Mouse (Mus musculus) brain, embryonic 14.5 days (tissue): ENCODE data around the gene 6430571L13Rik.
A peak's percentile ranks its signal among the peaks of the same experiment; 100 is the strongest.

ENCODE experiments used
- CTCF ChIP-seq: fragments of 200-500 bp; IDR thresholded peaks from 2 replicates; pipeline ENCODE4 v1.5.1; 2012; ENCODE audit warnings: inconsistent platforms, mild to moderate bottlenecking, moderate library complexity, borderline replicate concordance; ENCODE audit not compliant: insufficient read depth, insufficient read length; ENCODE audit errors: extremely low read depth
- POLR2A ChIP-seq: fragments of 200-500 bp; IDR thresholded peaks from 2 replicates; pipeline ENCODE4 v1.6.1; 2012; ENCODE audit warnings: mild to moderate bottlenecking, inconsistent platforms, borderline replicate concordance; ENCODE audit not compliant: poor library complexity, insufficient read depth, insufficient read length, severe bottlenecking; ENCODE audit errors: extremely low read depth

DNA sequence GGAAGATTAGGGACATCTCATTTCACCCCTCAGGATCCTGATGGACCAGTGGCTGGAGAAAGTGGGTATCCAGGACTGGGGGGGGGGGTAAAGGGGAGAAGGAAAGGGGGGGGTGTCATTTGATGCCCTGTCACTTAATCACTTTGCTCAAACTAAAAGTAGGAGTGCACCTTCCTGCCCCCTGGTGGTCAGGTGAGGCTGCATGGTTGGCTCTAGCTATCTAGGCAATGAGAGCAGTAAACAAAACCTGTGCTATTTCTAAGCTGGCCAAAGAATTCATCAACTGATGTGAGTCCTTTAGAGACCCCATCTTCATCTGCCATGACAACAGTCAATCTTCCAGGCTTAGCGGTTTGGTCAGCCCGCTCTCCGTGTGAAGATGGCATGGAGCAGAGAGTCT is 46.3 kb downstream of the 6430571L13Rik start:
- TF ChIP-seq CTCF (peak; percentile 52; the same call in 1 of the 2 replicates), POLR2A (no peak)
